Mouse (Mus musculus): ENCODE data around the gene Klk1b5. TPM values are rescaled to one million over a fixed set of nuclear protein-coding genes. Genes with fewer than 3 reads are reported as not detected.
"Not testable (repeated sequence)": the region's sequence is repeated elsewhere in the genome, so short reads cannot be mapped to it uniquely, and the experiment has no call there.

Gene Klk1b5
- under 1 TPM in 1 of 2 experiments, not detected in 1; 0.59 TPM for total RNA-seq (2021)
- long read RNA-seq, experiment 1: 0 reads
- long read RNA-seq, experiment 2, partial matches to known transcripts: 1 of 1 reads
- long read RNA-seq, experiment 2, other reads (novel, unspliced or antisense): 0 of 1 reads

GRCm38 (mm10) chr7:44215645-44216044, at the start of gene Klk1b5:
TSS of gene Klk1b5 (plus strand) at chr7:44215945.
- no peak for DNase-seq (ENCODE audit: low spot score in 2 of 2)

GRCm38 (mm10) chr7:44179299-44180045, 36.3 kb upstream of the Klk1b5 start:
- DNase-seq (ENCODE audit: low spot score in 2 of 2): no peak

- not testable (repeated sequence) for DNase-seq (ENCODE audit: low spot score in 2 of 2)
These were observed 29.2 kb upstream of the Klk1b5 start for GRCm38 (mm10) chr7:44186516-44186915.

- DNase-seq (ENCODE audit: low spot score in 2 of 2): not testable (repeated sequence)
These were observed 27.8 kb upstream of the Klk1b5 start, which contains the start of gene Klk1b24 for GRCm38 (mm10) chr7:44187936-44188335. TSS of gene Klk1b24 (plus strand) at chr7:44188236.

GRCm38 (mm10) chr7:44193466-44193865, 22.3 kb upstream of the Klk1b5 start:
- DNase-seq (ENCODE audit: low spot score in 2 of 2): not testable (repeated sequence)

- no peak for DNase-seq (ENCODE audit: low spot score in 2 of 2)
These were observed 17.9 kb upstream of the Klk1b5 start, which contains the start of gene Klk1b3 for GRCm38 (mm10) chr7:44197891-44198290. TSS of gene Klk1b3 (plus strand) at chr7:44198191.

GRCm38 (mm10) chr7:44207135-44207534, 8.6 kb upstream of the Klk1b5 start, which contains the start of gene Klk1b4:
TSS of gene Klk1b4 (plus strand) at chr7:44207435.
- DNase-seq (ENCODE audit: low spot score in 2 of 2): not testable (repeated sequence)

- DNase-seq (ENCODE audit: low spot score in 2 of 2): no peak
These were observed 7.4 kb upstream of the Klk1b5 start for GRCm38 (mm10) chr7:44208307-44208706.

GRCm38 (mm10) chr7:44221601-44222000, 5.9 kb downstream of the Klk1b5 start:
- not testable (repeated sequence) for DNase-seq (ENCODE audit: low spot score in 2 of 2)

- not testable (repeated sequence) for DNase-seq (ENCODE audit: low spot score in 2 of 2)
These were observed 6.6 kb downstream of the Klk1b5 start for GRCm38 (mm10) chr7:44222335-44222734.

- DNase-seq (ENCODE audit: low spot score in 2 of 2): no peak
These were observed 9.3 kb downstream of the Klk1b5 start, which contains the start of gene Klk1 for GRCm38 (mm10) chr7:44225076-44225475. TSS of gene Klk1 (plus strand) at chr7:44225360.

GRCm38 (mm10) chr7:44235909-44236308, 20.2 kb downstream of the Klk1b5 start, which contains the start of gene Gm36864:
TSS of gene Gm36864 (plus strand) at chr7:44236177.
- DNase-seq (ENCODE audit: low spot score in 2 of 2): no peak

GRCm38 (mm10) chr7:44239913-44240312, 24.2 kb downstream of the Klk1b5 start:
- no peak for DNase-seq (ENCODE audit: low spot score in 2 of 2)

GRCm38 (mm10) chr7:44240712-44241111, 25.0 kb downstream of the Klk1b5 start:
- no peak for DNase-seq (ENCODE audit: low spot score in 2 of 2)

- no peak for DNase-seq (ENCODE audit: low spot score in 2 of 2)
These were observed 25.4 kb downstream of the Klk1b5 start for GRCm38 (mm10) chr7:44241163-44241562.

GRCm38 (mm10) chr7:44244080-44244479, 28.3 kb downstream of the Klk1b5 start:
- no peak for DNase-seq (ENCODE audit: low spot score in 2 of 2)

GRCm38 (mm10) chr7:44246055-44246983, 30.6 kb downstream of the Klk1b5 start, which contains the start of the genes 1700028J19Rik and 2410002F23Rik:
TSS of gene 1700028J19Rik (minus strand) at chr7:44246695.
TSS of gene 2410002F23Rik (plus strand) at chr7:44246722.
- DNase-seq (ENCODE audit: low spot score in 2 of 2): peak; percentile 82 to 83

GRCm38 (mm10) chr7:44246984-44247470, 31.3 kb downstream of the Klk1b5 start:
- peak in 1 of 2 experiments; percentile 14 for DNase-seq (ENCODE audit: low spot score in 2 of 2)

GRCm38 (mm10) chr7:44247971-44248370, 32.2 kb downstream of the Klk1b5 start:
- no peak for DNase-seq (ENCODE audit: low spot score in 2 of 2)

- DNase-seq (ENCODE audit: low spot score in 2 of 2): no peak
These were observed 33.5 kb downstream of the Klk1b5 start for GRCm38 (mm10) chr7:44249248-44249647.
